Mouse (Mus musculus): ENCODE results near the gene Cdk18. TPM values are rescaled to one million over a fixed set of nuclear protein-coding genes. Genes with fewer than 3 reads are reported as not detected.
A peak's percentile ranks its signal among the peaks of the same experiment; 100 is the strongest.

Cdk18 gene
- polyA plus RNA-seq, 1 experiment from 2014 or later = 1.3 TPM

- Histone ChIP-seq H3K36me3 (replicated peaks) (no peaks in the 10 kb centered on the region), H3K9me3 (replicated peaks) (no peaks in the 10 kb centered on the region), H3K4me3 (replicated peaks) (no peak overlapping the region), H3K4me1 (replicated peaks) (no peaks in the 10 kb centered on the region; the same call in 1 of the 2 replicates), H3K9ac (no peak overlapping the region), H3K27me3 (peaks cover 5% of the 10 kb centered on the region; the same call in 1 of the 2 replicates), H3K27ac (replicated peaks) (no peak overlapping the region), H3K4me2 (no peak overlapping the region)
- 63% methylated on average over 8 of the region's 8 CpGs for WGBS (ENCODE audit: insufficient replicate concordance)
- ATAC-seq (ENCODE audit: insufficient read depth) = no peak
Measured at GRCm38 (mm10) chr1:132145973-132146685, 6.6 kb upstream of the Cdk18 start.

- Histone ChIP-seq H3K36me3 (replicated peaks) (no peaks in the 10 kb centered on the region), H3K4me1 (replicated peaks) (peaks cover 7% of the 10 kb centered on the region), H3K27me3 (peaks cover 16% of the 10 kb centered on the region), H3K27ac (replicated peaks) (no peak overlapping the region), H3K4me3 (replicated peaks) (no peak overlapping the region), H3K4me2 (no peak overlapping the region), H3K9me3 (replicated peaks) (no peaks in the 10 kb centered on the region), H3K9ac (no peak overlapping the region)
- WGBS (ENCODE audit: insufficient replicate concordance) = 58% methylated on average over 3 of the region's 3 CpGs
- no peak for ATAC-seq (ENCODE audit: insufficient read depth)
Measured at GRCm38 (mm10) chr1:132144837-132145236, 5.4 kb upstream of the Cdk18 start.

GRCm38 (mm10) chr1:132144223-132144622 lies 4.7 kb upstream of the Cdk18 start:
- 64% methylated on average over 2 of the region's 2 CpGs for WGBS (ENCODE audit: insufficient replicate concordance)
- Histone ChIP-seq H3K4me3 (replicated peaks) (no peak overlapping the region), H3K27ac (replicated peaks) (no peak overlapping the region), H3K9ac (no peak overlapping the region), H3K27me3 (peaks cover 22% of the 10 kb centered on the region), H3K36me3 (replicated peaks) (no peaks in the 10 kb centered on the region), H3K4me1 (replicated peaks) (peaks cover 11% of the 10 kb centered on the region), H3K4me2 (no peak overlapping the region), H3K9me3 (replicated peaks) (no peaks in the 10 kb centered on the region)
- no peak for ATAC-seq (ENCODE audit: insufficient read depth)

GRCm38 (mm10) chr1:132143730-132144129 lies 4.2 kb upstream of the Cdk18 start:
- ATAC-seq (ENCODE audit: insufficient read depth) = no peak
- no peak overlapping the region for H3K9ac ChIP-seq
- WGBS (ENCODE audit: insufficient replicate concordance) = 43% methylated on average over 4 of the region's 4 CpGs

GRCm38 (mm10) chr1:132143079-132143478 lies 3.6 kb upstream of the Cdk18 start:
- no peak for ATAC-seq (ENCODE audit: insufficient read depth)
- 22% methylated on average over 5 of the region's 5 CpGs for WGBS (ENCODE audit: insufficient replicate concordance)
- Histone ChIP-seq H3K4me3 (replicated peaks) (no peak overlapping the region), H3K36me3 (replicated peaks) (no peaks in the 10 kb centered on the region), H3K4me2 (no peak overlapping the region), H3K27ac (replicated peaks) (no peak overlapping the region), H3K27me3 (peaks cover 34% of the 10 kb centered on the region), H3K9ac (no peak overlapping the region), H3K4me1 (replicated peaks) (peaks cover 20% of the 10 kb centered on the region), H3K9me3 (replicated peaks) (no peaks in the 10 kb centered on the region)

More at GRCm38 (mm10) chr1:132143730-132144129, 4.2 kb upstream of the Cdk18 start:
- Histone ChIP-seq H3K27ac (replicated peaks) (no peak overlapping the region), H3K36me3 (replicated peaks) (no peaks in the 10 kb centered on the region), H3K4me1 (replicated peaks) (peaks cover 14% of the 10 kb centered on the region), H3K4me3 (replicated peaks) (no peak overlapping the region), H3K27me3 (peaks cover 27% of the 10 kb centered on the region), H3K9me3 (replicated peaks) (no peaks in the 10 kb centered on the region), H3K4me2 (no peak overlapping the region)

GRCm38 (mm10) chr1:132141753-132142152 lies 2.3 kb upstream of the Cdk18 start:
- H3K4me3 ChIP-seq (replicated peaks) = no peak overlapping the region
- H3K4me2 ChIP-seq = no peak overlapping the region
- H3K4me1 ChIP-seq (replicated peaks) = peaks cover 23% of the 10 kb centered on the region
- peak; percentile 52; the same call in 1 of the 2 replicates for ATAC-seq (ENCODE audit: insufficient read depth)
- no peak overlapping the region for H3K27ac ChIP-seq (replicated peaks)
- H3K36me3 ChIP-seq (replicated peaks) = no peaks in the 10 kb centered on the region
- 56% methylated on average over 13 of the region's 13 CpGs for WGBS (ENCODE audit: insufficient replicate concordance)
- peaks cover 39% of the 10 kb centered on the region for H3K27me3 ChIP-seq
- no peak overlapping the region for H3K9ac ChIP-seq
- no peaks in the 10 kb centered on the region for H3K9me3 ChIP-seq (replicated peaks)

GRCm38 (mm10) chr1:132141166-132141565 lies 1.7 kb upstream of the Cdk18 start:
- Histone ChIP-seq H3K4me2 (no peak overlapping the region), H3K36me3 (replicated peaks) (no peaks in the 10 kb centered on the region), H3K9me3 (replicated peaks) (no peaks in the 10 kb centered on the region), H3K4me3 (replicated peaks) (no peak overlapping the region), H3K9ac (no peak overlapping the region), H3K27ac (replicated peaks) (no peak overlapping the region), H3K4me1 (replicated peaks) (peaks cover 23% of the 10 kb centered on the region), H3K27me3 (peaks cover 39% of the 10 kb centered on the region)
- ATAC-seq (ENCODE audit: insufficient read depth) = no peak
- WGBS (ENCODE audit: insufficient replicate concordance) = 68% methylated on average over 2 of the region's 2 CpGs

GRCm38 (mm10) chr1:132140574-132140973 lies 1.1 kb upstream of the Cdk18 start:
- no peak overlapping the region for H3K4me3 ChIP-seq (replicated peaks)
- peaks cover 23% of the 10 kb centered on the region for H3K4me1 ChIP-seq (replicated peaks)
- no peak overlapping the region for H3K9ac ChIP-seq
- H3K36me3 ChIP-seq (replicated peaks) = no peaks in the 10 kb centered on the region
- H3K9me3 ChIP-seq (replicated peaks) = no peaks in the 10 kb centered on the region
- no peak overlapping the region for H3K27ac ChIP-seq (replicated peaks)
- ATAC-seq (ENCODE audit: insufficient read depth) = no peak
- no peak overlapping the region for H3K4me2 ChIP-seq
- 41% methylated on average over 4 of the region's 4 CpGs for WGBS (ENCODE audit: insufficient replicate concordance)
- H3K27me3 ChIP-seq = peaks cover 39% of the 10 kb centered on the region

- Histone ChIP-seq H3K4me3 (replicated peaks) (no peak overlapping the region), H3K27me3 (peaks cover 39% of the 10 kb centered on the region), H3K4me2 (no peak overlapping the region), H3K4me1 (replicated peaks) (peaks cover 23% of the 10 kb centered on the region), H3K27ac (replicated peaks) (no peak overlapping the region), H3K9ac (no peak overlapping the region), H3K9me3 (replicated peaks) (no peaks in the 10 kb centered on the region), H3K36me3 (replicated peaks) (no peaks in the 10 kb centered on the region)
- WGBS (ENCODE audit: insufficient replicate concordance) = 47% methylated on average over 10 of the region's 10 CpGs
- ATAC-seq (ENCODE audit: insufficient read depth) = no peak
Measured at GRCm38 (mm10) chr1:132140171-132140570, 687 bp upstream of the Cdk18 start.

GRCm38 (mm10) chr1:132138576-132139415 lies 688 bp downstream of the Cdk18 start:
- H3K4me3 ChIP-seq (replicated peaks) = peak overlapping the region; percentile 57
- peaks cover 39% of the 10 kb centered on the region for H3K27me3 ChIP-seq
- H3K9me3 ChIP-seq (replicated peaks) = no peaks in the 10 kb centered on the region
- H3K36me3 ChIP-seq (replicated peaks) = no peaks in the 10 kb centered on the region
- H3K9ac ChIP-seq = peak overlapping the region; percentile 15; the same call in 1 of the 2 replicates
- peak overlapping the region; percentile 72 for H3K4me2 ChIP-seq
- peaks cover 24% of the 10 kb centered on the region for H3K4me1 ChIP-seq (replicated peaks)
- no peak overlapping the region for H3K27ac ChIP-seq (replicated peaks)
- no peak for ATAC-seq (ENCODE audit: insufficient read depth)
- WGBS (ENCODE audit: insufficient replicate concordance) = 5% methylated on average over 35 of the region's 35 CpGs

GRCm38 (mm10) chr1:132137935-132138575 lies 1.4 kb downstream of the Cdk18 start:
- Histone ChIP-seq H3K4me3 (replicated peaks) (peak overlapping the region; percentile 57; the same call in 1 of the 2 replicates), H3K4me2 (peak overlapping the region; percentile 72), H3K4me1 (replicated peaks) (peaks cover 32% of the 10 kb centered on the region), H3K9me3 (replicated peaks) (no peaks in the 10 kb centered on the region), H3K9ac (no peak overlapping the region), H3K36me3 (replicated peaks) (no peaks in the 10 kb centered on the region), H3K27me3 (peaks cover 39% of the 10 kb centered on the region), H3K27ac (replicated peaks) (no peak overlapping the region)
- no peak for ATAC-seq (ENCODE audit: insufficient read depth)
- 37% methylated on average over 9 of the region's 9 CpGs for WGBS (ENCODE audit: insufficient replicate concordance)
